9 mouse cellular contexts compared by ENCODE assay signal in genomic region chr10:13916645-13917342, GRCm38 (mm10). TPM values are rescaled to one million over a fixed set of nuclear protein-coding genes. Genes with fewer than 3 reads are reported as not detected.
A peak's percentile ranks its signal among the peaks of the same experiment; 100 is the strongest.
DNase-seq lines count a peak whose midpoint lies in the region; ATAC-seq lines count a peak whose summit lies in the region.
"Had no signal": no experiment of that assay in that cellular context is flagged by ENCODE, and none has a peak within 500 bp of the region (broad histone marks: within the 10 kb centered on the region; RNA-seq: fewer than 3 reads in every experiment).

No protein-coding gene starts in this region.

- ATAC-seq in kidney, embryonic 14.5 days (ENCODE audit: low FRiP score, low TSS enrichment), result no peak
- 0 out of 2 replicates have a peak, but pooled peaks have one; percentile 60 for ATAC-seq in intestine, embryonic 14.5 days (replicated peaks; ENCODE audit: low FRiP score, low TSS enrichment, low read depth)
- ATAC-seq in stomach, embryonic 14.5 days (ENCODE audit: insufficient number of reproducible peaks, insufficient read depth, low FRiP score, low read depth), result peak; percentile 74; the same call in 1 of the 2 replicates

- intact Hi-C loops in gastrocnemius, postnatal 14 days (cut with DNase I; ENCODE audit: low total_unique reads), result no loop called here

- H3K27ac ChIP-seq in kidney, embryonic 14.5 days (ENCODE audit: low read depth, low read length), result no peak overlapping the region
- no peak overlapping the region for H3K27ac ChIP-seq in intestine, embryonic 14.5 days (ENCODE audit: low read depth)
- H3K27ac ChIP-seq in stomach, embryonic 14.5 days (ENCODE audit: low read length), result no peak overlapping the region

- H3K9me3 ChIP-seq in kidney, embryonic 14.5 days (ENCODE audit: control insufficient read depth, low read length), result no peaks in the 10 kb centered on the region
- no peaks in the 10 kb centered on the region for H3K9me3 ChIP-seq in intestine, embryonic 14.5 days (ENCODE audit: control insufficient read depth, low read length)
- H3K9me3 ChIP-seq in stomach, embryonic 14.5 days (ENCODE audit: control insufficient read depth, low read depth, low read length), result no peaks in the 10 kb centered on the region

- no peak overlapping the region for H3K4me2 ChIP-seq in kidney, embryonic 14.5 days (replicated peaks; ENCODE audit: low read depth, low read length)
- H3K4me2 ChIP-seq in intestine, embryonic 14.5 days (ENCODE audit: low read length), result no peak overlapping the region
- H3K4me2 ChIP-seq in stomach, embryonic 14.5 days (replicated peaks; ENCODE audit: low read depth, low read length), result no peak overlapping the region

- peak; percentile 43 for DNase-seq in kidney, postnatal 14 days
- peak; percentile 68 to 76 for DNase-seq in cerebellum, postnatal 25 days
- DNase-seq in gastrocnemius, postnatal 14 days, result peak; percentile 59
- peak; percentile 57 for DNase-seq in intestine, embryonic 14.5 days (ENCODE audit: low spot score)
- DNase-seq in lung, postnatal 14 days, result peak; percentile 58
- no peak for DNase-seq in B cell, adult 2 months

- H3K4me3 ChIP-seq in kidney, embryonic 14.5 days (ENCODE audit: low read length), result no peak overlapping the region
- no peak overlapping the region for H3K4me3 ChIP-seq in intestine, embryonic 14.5 days (ENCODE audit: low read depth, low read length)
- no peak overlapping the region for H3K4me3 ChIP-seq in stomach, embryonic 14.5 days (ENCODE audit: low read depth, low read length)
- H3K4me3 ChIP-seq: erythroblast, embryonic 14.5 days had no signal

- no peak overlapping the region for H3K9ac ChIP-seq in kidney, embryonic 14.5 days (ENCODE audit: low read depth, low read length)
- no peak overlapping the region for H3K9ac ChIP-seq in intestine, embryonic 14.5 days (ENCODE audit: low read length)
- H3K9ac ChIP-seq in stomach, embryonic 14.5 days (replicated peaks; ENCODE audit: low read depth, low read length), result no peak overlapping the region

- no peaks in the 10 kb centered on the region for H3K27me3 ChIP-seq in kidney, embryonic 14.5 days (ENCODE audit: control insufficient read depth, insufficient read depth, low read length)
- H3K27me3 ChIP-seq in intestine, embryonic 14.5 days (replicated peaks; ENCODE audit: control insufficient read depth, insufficient read depth, low read length), result no peaks in the 10 kb centered on the region
- no peaks in the 10 kb centered on the region for H3K27me3 ChIP-seq in stomach, embryonic 14.5 days (ENCODE audit: control insufficient read depth, insufficient read depth, low read length)

- H3K36me3 ChIP-seq in kidney, embryonic 14.5 days (ENCODE audit: control insufficient read depth, insufficient read depth, low read length), result no peaks in the 10 kb centered on the region
- H3K36me3 ChIP-seq in intestine, embryonic 14.5 days (ENCODE audit: control insufficient read depth, insufficient read depth, low read length), result no peaks in the 10 kb centered on the region
- H3K36me3 ChIP-seq in stomach, embryonic 14.5 days (ENCODE audit: control insufficient read depth, insufficient read depth, low read length), result no peaks in the 10 kb centered on the region

- 64% methylated on average over 12 of the region's 12 CpGs for WGBS in kidney, embryonic 14.5 days
- WGBS in intestine, embryonic 14.5 days, result 53% methylated on average over 12 of the region's 12 CpGs
- 57% methylated on average over 12 of the region's 12 CpGs for WGBS in stomach, embryonic 14.5 days

- no peaks in the 10 kb centered on the region for H3K4me1 ChIP-seq in kidney, embryonic 14.5 days (ENCODE audit: control insufficient read depth, insufficient read depth, low read length)
- peaks cover 6% of the 10 kb centered on the region; the same call in 1 of the 2 replicates for H3K4me1 ChIP-seq in intestine, embryonic 14.5 days (replicated peaks; ENCODE audit: control insufficient read depth, insufficient read depth, low read length)
- no peaks in the 10 kb centered on the region for H3K4me1 ChIP-seq in stomach, embryonic 14.5 days (ENCODE audit: control insufficient read depth, insufficient read depth, low read length)

RNA-seq across cellular contexts. Expression of gene Aig1, which starts 48.0 kb away (rescaled TPM):
- polyA plus RNA-seq in kidney, embryonic 14.5 days (2014; fragmentation: Nextera tagmentation; extraction: Ambion mirVana), result 35.3 and 39.1 TPM in 2 replicates
- 10 to 100 TPM; 34.7 to 38.2 TPM for total RNA-seq in gastrocnemius, postnatal 14 days (2021)
- 63.7 and 69.6 TPM in 2 replicates for polyA plus RNA-seq in intestine, embryonic 14.5 days (2014; fragmentation: Nextera tagmentation; extraction: Ambion mirVana)
- polyA plus RNA-seq in stomach, embryonic 14.5 days (2014; fragmentation: Nextera tagmentation; extraction: Ambion mirVana), result 38.6 and 42.2 TPM in 2 replicates

RNA-seq across cellular contexts. Expression of gene Hivep2, which starts 49.1 kb away (rescaled TPM):
- 6.1 and 7.9 TPM in 2 replicates for polyA plus RNA-seq in kidney, embryonic 14.5 days (2014; fragmentation: Nextera tagmentation; extraction: Ambion mirVana)
- 10 to 100 TPM; 43.3 to 46.8 TPM for total RNA-seq in gastrocnemius, postnatal 14 days (2021)
- polyA plus RNA-seq in intestine, embryonic 14.5 days (2014; fragmentation: Nextera tagmentation; extraction: Ambion mirVana), result 7.1 and 7.2 TPM in 2 replicates
- polyA plus RNA-seq in stomach, embryonic 14.5 days (2014; fragmentation: Nextera tagmentation; extraction: Ambion mirVana), result 10.6 and 11.5 TPM in 2 replicates
- polyA plus RNA-seq: erythroblast, embryonic 14.5 days had no signal

Comparison
In these comparisons a context has a peak if more than half of its experiments do, and no peak if none do; other contexts are left out.
1. DNase-seq: peak in kidney, postnatal 14 days (single experiment), cerebellum, postnatal 25 days (2 of 2), gastrocnemius, postnatal 14 days (single experiment), intestine, embryonic 14.5 days (single experiment) and lung, postnatal 14 days (single experiment); none in B cell, adult 2 months (0 of 2).